Mouse (Mus musculus) CH12.LX (cell line): ENCODE results near the gene Zfp219. TPM values are rescaled to one million over a fixed set of nuclear protein-coding genes. Genes with fewer than 3 reads are reported as not detected.

Experiments used
- DNase-seq: peaks from one replicate; pipeline ENCODE4 v3.0.0-alpha.2; 2013; ENCODE audit errors: extremely low read depth
- H3K27ac ChIP-seq: 2 replicates; pipeline ENCODE4 v1.5.1; 2012; ENCODE audit warnings: low read depth, mild to moderate bottlenecking, control low read depth, moderate library complexity; ENCODE audit not compliant: insufficient read depth
- H3K27me3 ChIP-seq: replicated peaks from 2 replicates; pipeline ENCODE3; 2012; ENCODE audit warnings: inconsistent platforms
- H3K36me3 ChIP-seq, 2 experiments: replicated peaks in 1 of 2; 2 replicates each; pipeline versions ENCODE3 to v1.6.1; 2012; ENCODE audit warnings: inconsistent platforms in 1 of 2, low read length in 1 of 2, mild to moderate bottlenecking in 1 of 2, mixed read lengths in 1 of 2, moderate library complexity in 1 of 2; ENCODE audit not compliant: control insufficient read depth in 1 of 2, insufficient read depth in 1 of 2
- H3K4me1 ChIP-seq, 2 experiments: 2 replicates each; pipeline ENCODE4 v1.6.1; 2012; ENCODE audit warnings: inconsistent platforms in 1 of 2, moderate library complexity in 1 of 2; ENCODE audit not compliant: insufficient read depth in 2 of 2, control insufficient read depth in 1 of 2
- H3K4me2 ChIP-seq: 2 replicates; pipeline ENCODE4 v1.6.1; 2012; ENCODE audit warnings: low read depth, mild to moderate bottlenecking, control low read depth; ENCODE audit not compliant: poor library complexity, insufficient read depth, severe bottlenecking
- H3K4me3 ChIP-seq, 3 experiments: fragments of 150-350 bp in 1 of 3; sonication (generic) in 1 of 3; replicated peaks in 1 of 3; 2 replicates each; pipeline versions ENCODE3 to v1.5.1; 2011 to 2012; ENCODE audit warnings: low read depth in 2 of 3, low read length in 2 of 3, mild to moderate bottlenecking in 2 of 3, moderate library complexity in 2 of 3, control low read depth in 1 of 3, improper control_type of control experiment in 1 of 3, inconsistent platforms in 1 of 3, mixed read lengths in 1 of 3; ENCODE audit not compliant: poor library complexity in 1 of 3
- H3K79me2 ChIP-seq: replicated peaks from 2 replicates; pipeline ENCODE4 v1.6.1; 2012; ENCODE audit warnings: mild to moderate bottlenecking, moderate library complexity; ENCODE audit not compliant: control insufficient read depth, poor library complexity, insufficient read depth, severe bottlenecking; ENCODE audit errors: extremely low read depth
- H3K9ac ChIP-seq: 2 replicates; pipeline ENCODE4 v1.6.1; 2012; ENCODE audit warnings: low read depth, mild to moderate bottlenecking, control low read depth, moderate library complexity; ENCODE audit not compliant: insufficient read depth
- H3K9me3 ChIP-seq: replicated peaks from 2 replicates; pipeline ENCODE3; 2012; ENCODE audit warnings: low read length, inconsistent platforms, mixed read lengths
- E2F4 ChIP-seq: IDR thresholded peaks from 2 replicates; pipeline ENCODE4 v1.6.1; 2011; ENCODE audit warnings: low read depth, low read length, improper control_type of control experiment; ENCODE audit not compliant: insufficient replicate concordance
- ELF1 ChIP-seq: IDR thresholded peaks from 2 replicates; pipeline ENCODE4 v1.6.1; 2014; ENCODE audit warnings: low read depth, mild to moderate bottlenecking, inconsistent platforms, low read length, improper control_type of control experiment
- EP300 ChIP-seq: IDR thresholded peaks from 2 replicates; pipeline ENCODE4 v1.6.1; 2011; ENCODE audit warnings: low read length, improper control_type of control experiment
- ETS1 ChIP-seq: conservative IDR thresholded peaks from 2 replicates; pipeline ENCODE4 v1.6.1; 2012; ENCODE audit warnings: low read depth, mild to moderate bottlenecking, inconsistent platforms, low read length, improper control_type of control experiment, moderate library complexity
- HCFC1 ChIP-seq: IDR thresholded peaks from 2 replicates; pipeline ENCODE4 v1.6.1; 2012; ENCODE audit warnings: low read depth, mild to moderate bottlenecking, inconsistent platforms, low read length, improper control_type of control experiment
- JUND ChIP-seq: conservative IDR thresholded peaks from 2 replicates; pipeline ENCODE4 v1.6.1; 2011; ENCODE audit warnings: low read depth, low read length, improper control_type of control experiment
- MAX ChIP-seq: IDR thresholded peaks from 2 replicates; pipeline ENCODE4 v1.6.1; 2011; ENCODE audit warnings: low read length, improper control_type of control experiment
- MAZ ChIP-seq: IDR thresholded peaks from 2 replicates; pipeline ENCODE4 v1.6.1; 2012; ENCODE audit warnings: low read depth, mild to moderate bottlenecking, inconsistent platforms, low read length, improper control_type of control experiment, moderate library complexity
- MXI1 ChIP-seq: IDR thresholded peaks from 2 replicates; pipeline ENCODE4 v1.6.1; 2011; ENCODE audit warnings: mild to moderate bottlenecking, low read depth, low read length, improper control_type of control experiment
- NRF1 ChIP-seq: IDR thresholded peaks from 2 replicates; pipeline ENCODE4 v1.6.1; 2014; ENCODE audit warnings: low read depth, mild to moderate bottlenecking, inconsistent platforms, low read length, improper control_type of control experiment, moderate library complexity
- PAX5 ChIP-seq: IDR thresholded peaks from 2 replicates; pipeline ENCODE4 v1.6.1; 2012; ENCODE audit warnings: low read length, inconsistent platforms, mixed read lengths
- SIN3A ChIP-seq: IDR thresholded peaks from 2 replicates; pipeline ENCODE4 v1.6.1; 2012; ENCODE audit warnings: low read length, improper control_type of control experiment, inconsistent platforms
- SMC3 ChIP-seq: IDR thresholded peaks from 2 replicates; pipeline ENCODE4 v1.6.1; 2011; ENCODE audit warnings: low read depth, low read length, improper control_type of control experiment
- TCF12 ChIP-seq: IDR thresholded peaks from 2 replicates; pipeline ENCODE4 v1.6.1; 2014; ENCODE audit warnings: low read depth, mild to moderate bottlenecking, inconsistent platforms, low read length, improper control_type of control experiment
- ZC3H11A ChIP-seq: IDR thresholded peaks from 2 replicates; pipeline ENCODE4 v1.6.1; 2012; ENCODE audit warnings: low read depth, mild to moderate bottlenecking, inconsistent platforms, low read length, improper control_type of control experiment
- ZMIZ1 ChIP-seq: IDR thresholded peaks from 2 replicates; pipeline ENCODE4 v1.6.1; 2012; ENCODE audit warnings: low read depth, mild to moderate bottlenecking, inconsistent platforms, low read length, improper control_type of control experiment
- dilution Hi-C: fragments of 300-500 bp; cut with MboI; formaldehyde crosslinking; loops from 2 replicates; pipeline ENCODE4 v1.14.3; 2020; ENCODE audit warnings: low sequenced_read_pairs; ENCODE audit not compliant: extremely low pct_unique_long_range_greater_than_20kb, extremely low pct_ligation_motif_present
- in situ Hi-C: fragments of 300-500 bp; cut with MboI; formaldehyde crosslinking; loops from 3 replicates; pipeline ENCODE4 v1.14.3; 2019; ENCODE audit warnings: low sequenced_read_pairs, low pct_ligation_motif_present, low pct_unique_long_range_greater_than_20kb, mixed read lengths
- polyA plus RNA-seq: library from polyadenylated mRNA; unstranded; fragments of >175 nt; gene quantifications from 2 replicates; pipeline ENCODE4 v1.2.1, GENCODE M21; 2012; ENCODE audit warnings: low read depth; ENCODE audit not compliant: insufficient read length
- total RNA-seq, 2 experiments: library from RNA; depleted of rRNA; stranded (reverse); fragments of 300-350 nt in 1 of 2; fragments of >200 nt in 1 of 2; gene quantifications; 2 replicates each; pipeline ENCODE4 v1.2.3; 2012 to 2014

Zfp219 gene
- total and polyA plus RNA-seq, 3 experiments: 15.8 to 20.8 (median 20.0) TPM

- Histone ChIP-seq H3K79me2 (no peaks in the 10 kb centered on the region), H3K9ac (no peak overlapping the region), H3K36me3 (peaks cover 15 to 27% of the 10 kb centered on the region in 2 experiments), H3K4me2 (no peak overlapping the region), H3K4me1 (peaks cover 12 to 52% of the 10 kb centered on the region in 2 experiments), H3K4me3 (no peak overlapping the region), H3K27ac (no peak overlapping the region), H3K9me3 (no peaks in the 10 kb centered on the region), H3K27me3 (no peaks in the 10 kb centered on the region)
- dilution Hi-C loops: no loop called here
- TF ChIP-seq JUND: no peak
- no peak for TF ChIP-seq ELF1
- no peak for TF ChIP-seq ZC3H11A
- TF ChIP-seq SMC3: no peak
- TF ChIP-seq TCF12: no peak
- TF ChIP-seq EP300: no peak
- no peak for TF ChIP-seq ZMIZ1
- TF ChIP-seq E2F4: no peak
- no peak for TF ChIP-seq HCFC1
- no peak for TF ChIP-seq MXI1
- TF ChIP-seq MAZ: no peak
- TF ChIP-seq PAX5: no peak
- in situ Hi-C loops: no loop called here
- DNase-seq: no peak
These were observed 8.4 kb downstream of the Zfp219 start for GRCm38 (mm10) chr14:52012085-52012484.

DNA sequence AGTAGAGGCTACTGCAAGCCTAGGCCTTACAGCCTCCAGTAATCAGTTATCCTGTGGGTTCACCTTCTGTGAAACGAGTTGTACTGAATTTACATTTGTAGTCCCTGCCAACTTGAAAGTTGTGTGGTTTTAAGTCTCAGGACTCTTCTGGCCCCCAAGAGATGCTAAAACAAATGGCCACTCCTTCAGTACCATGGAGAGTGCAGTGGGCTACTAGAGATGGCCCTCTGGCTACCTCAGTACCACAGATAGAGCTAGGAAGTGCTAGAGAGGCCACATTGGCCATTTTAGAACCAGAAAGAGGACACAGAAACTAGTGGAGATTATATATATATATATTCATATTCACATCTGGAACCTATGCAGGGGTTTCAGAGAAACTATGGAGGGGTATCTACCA, 8.8 kb downstream of the Zfp219 start:
- no peak overlapping the region for H3K4me3 ChIP-seq
- H3K4me2 ChIP-seq: no peak overlapping the region
- no peaks in the 10 kb centered on the region for H3K79me2 ChIP-seq
- no peak for TF ChIP-seq NRF1
- no peak for TF ChIP-seq ELF1
- TF ChIP-seq ETS1: no peak
- 0 out of 2 replicates have a peak, but pooled peaks have one; percentile 35 for TF ChIP-seq SIN3A
- no peak for TF ChIP-seq MAX
- TF ChIP-seq PAX5: no peak
- dilution Hi-C loops (no loop called here), in situ Hi-C loops (no loop called here)
- no peaks in the 10 kb centered on the region for H3K27me3 ChIP-seq
- no peaks in the 10 kb centered on the region for H3K9me3 ChIP-seq
- H3K4me1 ChIP-seq: peaks cover 11 to 48% of the 10 kb centered on the region in 2 experiments
- H3K36me3 ChIP-seq: peaks cover 19 to 28% of the 10 kb centered on the region in 2 experiments
- no peak overlapping the region for H3K27ac ChIP-seq
- no peak for DNase-seq
- H3K9ac ChIP-seq: no peak overlapping the region
